Mouse (Mus musculus): Measurements from ENCODE around the gene Jarid2. TPM values are rescaled to one million over a fixed set of nuclear protein-coding genes. Genes with fewer than 3 reads are reported as not detected.

Gene Jarid2
- polyA plus RNA-seq, 1 experiment from 2014 or later, result 28.0 TPM

DNA sequence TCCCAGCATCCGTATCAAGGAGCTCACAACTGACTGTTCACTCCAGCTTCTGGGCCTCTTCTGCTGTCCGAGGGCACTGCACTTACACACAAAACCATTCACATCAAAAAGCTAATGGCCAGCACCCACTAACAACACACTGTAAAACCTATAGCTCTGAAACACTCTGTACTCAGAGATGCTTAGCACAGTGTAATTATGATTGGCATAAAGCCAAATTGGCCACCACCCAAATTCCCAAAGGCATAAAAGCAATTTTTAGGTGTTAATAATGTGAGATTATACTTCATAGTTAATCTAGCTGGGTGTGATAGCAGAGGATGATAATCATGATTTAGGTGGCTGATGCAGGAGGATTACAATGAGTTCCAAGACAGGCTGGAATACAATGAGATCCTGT lies 214.3 kb downstream of the Jarid2 start:
- Histone ChIP-seq H3K9me3 (ENCODE audit: control insufficient read depth, low read length) (no peaks in the 10 kb centered on the region), H3K4me3 (ENCODE audit: low read depth, low read length) (no peak overlapping the region), H3K36me3 (ENCODE audit: control insufficient read depth, insufficient read depth, low read length) (no peaks in the 10 kb centered on the region), H3K27ac (ENCODE audit: low read depth, low read length) (no peak overlapping the region), H3K4me1 (ENCODE audit: control insufficient read depth, insufficient read depth, low read length) (peaks cover 31% of the 10 kb centered on the region; the same call in 1 of the 2 replicates), H3K27me3 (ENCODE audit: control insufficient read depth, insufficient read depth, low read length) (no peaks in the 10 kb centered on the region), H3K9ac (replicated peaks; ENCODE audit: low read depth, low read length) (no peak overlapping the region), H3K4me2 (ENCODE audit: low read depth, low read length) (no peak overlapping the region)
- ATAC-seq (ENCODE audit: low read depth), result no peak
- WGBS, result 62% methylated on average over 2 of the region's 2 CpGs

GRCm38 (mm10) chr13:44946880-44947635 lies 217.8 kb downstream of the Jarid2 start:
- Histone ChIP-seq H3K27ac (ENCODE audit: low read depth, low read length) (peak overlapping the region; percentile 91), H3K9me3 (ENCODE audit: control insufficient read depth, low read length) (no peaks in the 10 kb centered on the region), H3K4me2 (ENCODE audit: low read depth, low read length) (peak overlapping the region; percentile 43), H3K9ac (replicated peaks; ENCODE audit: low read depth, low read length) (peak overlapping the region; percentile 71), H3K36me3 (ENCODE audit: control insufficient read depth, insufficient read depth, low read length) (no peaks in the 10 kb centered on the region), H3K27me3 (ENCODE audit: control insufficient read depth, insufficient read depth, low read length) (no peaks in the 10 kb centered on the region), H3K4me3 (ENCODE audit: low read depth, low read length) (peak overlapping the region; percentile 44), H3K4me1 (ENCODE audit: control insufficient read depth, insufficient read depth, low read length) (peaks cover 27% of the 10 kb centered on the region; the same call in 1 of the 2 replicates)
- ATAC-seq (ENCODE audit: low read depth), result peak; percentile 77; the same call in 1 of the 2 replicates
- WGBS, result 12% methylated on average over 8 of the region's 8 CpGs

DNA sequence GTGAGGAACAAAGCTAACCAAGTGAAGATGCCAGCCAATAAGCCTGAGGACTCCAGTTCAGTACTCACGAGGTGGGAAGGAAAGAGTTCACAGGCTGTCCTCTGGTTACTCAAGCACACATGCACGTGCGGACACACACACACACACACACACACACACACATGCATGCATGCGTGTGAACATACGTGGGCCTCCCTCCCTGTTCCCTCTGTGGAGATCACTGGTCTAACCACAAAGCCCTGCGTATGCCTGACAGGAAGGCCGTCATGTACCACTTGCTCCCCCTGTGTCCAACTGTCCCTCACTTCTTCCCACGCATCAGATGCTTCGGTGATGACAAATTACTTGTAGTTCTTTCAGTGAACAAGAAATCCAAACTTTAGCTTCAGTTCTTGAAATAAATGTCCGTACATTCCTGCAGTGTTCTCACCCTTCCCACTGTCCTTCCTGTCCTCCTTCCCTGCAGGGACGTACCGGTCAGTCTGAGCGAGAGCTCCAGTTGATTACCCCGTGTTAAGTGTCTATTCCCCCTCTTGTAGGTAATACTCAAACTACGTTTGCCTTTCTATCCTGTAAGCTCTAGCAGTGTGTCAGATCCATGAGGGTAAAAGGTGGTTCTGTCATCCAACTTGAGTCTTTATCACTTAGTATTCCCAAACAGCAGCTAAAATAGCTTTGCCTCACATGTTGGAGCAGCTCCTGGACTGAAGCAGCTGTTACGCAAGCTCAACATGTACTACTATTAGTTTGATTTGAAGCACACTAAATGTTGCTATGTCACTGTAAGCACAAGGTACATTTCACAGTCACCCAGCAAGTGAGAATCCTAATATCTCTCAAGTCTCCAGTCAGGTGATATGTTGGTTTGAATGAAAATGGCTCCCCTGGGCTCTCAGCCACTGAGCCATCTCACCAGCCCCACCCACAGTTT lies 219.3 kb downstream of the Jarid2 start:
- no peak overlapping the region for H3K9ac ChIP-seq (replicated peaks; ENCODE audit: low read depth, low read length)
- no peak for ATAC-seq (ENCODE audit: low read depth)
- H3K27ac ChIP-seq (ENCODE audit: low read depth, low read length), result no peak overlapping the region
- H3K27me3 ChIP-seq (ENCODE audit: control insufficient read depth, insufficient read depth, low read length), result no peaks in the 10 kb centered on the region
- H3K4me3 ChIP-seq (ENCODE audit: low read depth, low read length), result no peak overlapping the region
- H3K4me2 ChIP-seq (ENCODE audit: low read depth, low read length), result no peak overlapping the region
- no peaks in the 10 kb centered on the region for H3K9me3 ChIP-seq (ENCODE audit: control insufficient read depth, low read length)
- H3K4me1 ChIP-seq (ENCODE audit: control insufficient read depth, insufficient read depth, low read length), result peaks cover 25% of the 10 kb centered on the region; the same call in 1 of the 2 replicates
- no peaks in the 10 kb centered on the region for H3K36me3 ChIP-seq (ENCODE audit: control insufficient read depth, insufficient read depth, low read length)
- WGBS, result 84% methylated on average over 16 of the region's 16 CpGs

DNA sequence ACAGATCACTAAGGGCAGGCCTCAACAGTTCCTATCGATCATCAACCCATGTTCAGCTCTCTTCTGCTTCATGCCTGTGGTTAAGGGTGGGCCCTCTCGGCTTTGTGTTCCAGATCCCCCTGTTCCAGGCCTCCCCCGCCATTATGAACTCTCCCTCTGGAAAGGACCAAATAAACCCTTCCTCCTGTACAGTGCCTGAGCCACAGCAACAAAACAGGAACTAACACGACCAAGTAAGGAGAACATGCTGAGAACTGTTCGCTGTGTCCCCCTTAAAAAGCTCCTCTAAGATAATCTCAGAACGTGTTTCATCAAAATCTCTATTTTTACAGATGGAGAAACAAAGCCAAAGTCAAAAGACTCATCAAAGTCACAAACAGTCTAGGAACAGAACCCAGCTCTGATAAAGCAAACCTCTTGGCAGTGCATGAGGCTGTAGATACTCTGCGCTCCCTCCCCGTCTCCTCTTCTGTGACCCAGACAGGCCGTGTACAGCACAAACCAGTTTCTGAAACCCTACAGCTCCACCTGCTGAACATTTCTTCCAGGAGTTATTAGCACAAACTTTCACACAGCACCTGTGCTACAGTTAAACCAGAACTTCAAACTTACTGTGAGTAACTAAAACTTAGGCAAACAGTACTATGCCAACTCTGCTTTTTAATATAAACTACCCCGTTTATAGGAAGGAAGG lies 223.3 kb downstream of the Jarid2 start:
- no peak for ATAC-seq (ENCODE audit: low read depth)
- Histone ChIP-seq H3K36me3 (ENCODE audit: control insufficient read depth, insufficient read depth, low read length) (no peaks in the 10 kb centered on the region), H3K27me3 (ENCODE audit: control insufficient read depth, insufficient read depth, low read length) (no peaks in the 10 kb centered on the region), H3K4me3 (ENCODE audit: low read depth, low read length) (no peak overlapping the region), H3K4me1 (ENCODE audit: control insufficient read depth, insufficient read depth, low read length) (peaks cover 7% of the 10 kb centered on the region; the same call in 1 of the 2 replicates), H3K9ac (replicated peaks; ENCODE audit: low read depth, low read length) (no peak overlapping the region), H3K4me2 (ENCODE audit: low read depth, low read length) (no peak overlapping the region), H3K9me3 (ENCODE audit: control insufficient read depth, low read length) (no peaks in the 10 kb centered on the region), H3K27ac (ENCODE audit: low read depth, low read length) (no peak overlapping the region)
- WGBS, result 83% methylated on average over 10 of the region's 10 CpGs

DNA sequence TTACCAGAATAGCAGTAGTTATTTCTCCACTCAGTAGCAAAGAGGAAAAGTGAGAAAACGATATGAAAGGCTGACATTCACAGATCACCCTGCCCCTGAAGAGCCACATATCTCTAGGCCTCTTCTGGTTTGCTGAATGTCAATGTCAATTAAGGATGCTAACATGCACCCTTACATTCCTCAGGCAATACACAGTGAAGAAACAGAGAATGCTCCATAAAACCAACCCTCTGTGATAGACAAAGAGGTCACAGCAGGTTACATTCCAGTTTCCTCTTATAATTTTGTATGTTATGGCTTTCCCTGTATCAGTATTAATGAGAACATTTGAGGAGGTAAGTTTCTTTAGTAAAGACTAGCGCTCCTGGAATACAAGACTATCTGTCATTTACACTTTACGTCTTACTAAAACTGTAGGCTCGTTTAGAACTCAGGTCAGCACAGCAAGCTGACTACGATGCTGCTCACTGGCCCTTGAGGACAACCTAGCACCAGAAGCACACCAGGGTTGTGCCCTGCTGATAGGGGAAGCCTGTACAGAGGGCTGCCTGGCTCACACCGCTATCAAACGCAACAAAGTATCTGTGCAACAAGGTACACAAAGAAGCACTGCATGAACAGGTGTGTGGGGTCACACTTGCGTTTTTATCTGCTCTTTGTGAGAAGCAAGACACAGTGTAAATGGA lies 224.4 kb downstream of the Jarid2 start:
- Histone ChIP-seq H3K9me3 (ENCODE audit: control insufficient read depth, low read length) (no peaks in the 10 kb centered on the region), H3K36me3 (ENCODE audit: control insufficient read depth, insufficient read depth, low read length) (no peaks in the 10 kb centered on the region), H3K27ac (ENCODE audit: low read depth, low read length) (no peak overlapping the region), H3K4me3 (ENCODE audit: low read depth, low read length) (no peak overlapping the region), H3K4me2 (ENCODE audit: low read depth, low read length) (no peak overlapping the region), H3K27me3 (ENCODE audit: control insufficient read depth, insufficient read depth, low read length) (no peaks in the 10 kb centered on the region), H3K9ac (replicated peaks; ENCODE audit: low read depth, low read length) (no peak overlapping the region), H3K4me1 (ENCODE audit: control insufficient read depth, insufficient read depth, low read length) (0 out of 2 replicates have a peak, but pooled peaks cover 3% of the 10 kb centered on the region)
- no peak for ATAC-seq (ENCODE audit: low read depth)
- WGBS, result 81% methylated on average over 8 of the region's 8 CpGs

GRCm38 (mm10) chr13:44954232-44954568 lies 224.9 kb downstream of the Jarid2 start:
- Histone ChIP-seq H3K36me3 (ENCODE audit: control insufficient read depth, insufficient read depth, low read length) (no peaks in the 10 kb centered on the region), H3K9me3 (ENCODE audit: control insufficient read depth, low read length) (no peaks in the 10 kb centered on the region), H3K27me3 (ENCODE audit: control insufficient read depth, insufficient read depth, low read length) (no peaks in the 10 kb centered on the region), H3K4me3 (ENCODE audit: low read depth, low read length) (no peak overlapping the region), H3K9ac (replicated peaks; ENCODE audit: low read depth, low read length) (no peak overlapping the region), H3K4me2 (ENCODE audit: low read depth, low read length) (no peak overlapping the region), H3K27ac (ENCODE audit: low read depth, low read length) (no peak overlapping the region), H3K4me1 (ENCODE audit: control insufficient read depth, insufficient read depth, low read length) (0 out of 2 replicates have a peak, but pooled peaks cover 3% of the 10 kb centered on the region)
- WGBS, result 94% methylated on average over 1 of the region's 1 CpGs
- ATAC-seq (ENCODE audit: low read depth), result no peak

DNA sequence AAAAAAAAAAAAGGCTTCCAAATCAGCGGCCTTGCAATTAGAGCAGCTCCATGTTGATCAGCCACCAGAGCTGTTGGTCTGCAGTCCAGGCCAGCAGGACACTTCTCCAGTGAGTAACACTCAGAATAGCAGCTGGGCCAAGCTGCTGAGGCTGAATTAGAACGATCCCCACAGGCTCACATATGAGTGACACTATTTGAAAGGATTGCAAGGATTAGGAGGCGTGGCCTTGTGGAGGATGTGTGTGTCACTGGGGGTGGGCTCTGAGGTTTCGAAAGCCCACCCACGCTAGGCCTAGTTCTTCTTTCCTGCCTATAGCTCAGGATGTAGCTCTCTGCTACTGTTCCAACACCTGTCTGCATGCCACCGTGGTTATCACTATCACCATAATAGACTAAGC lies 226.5 kb downstream of the Jarid2 start:
- no peaks in the 10 kb centered on the region for H3K9me3 ChIP-seq (ENCODE audit: control insufficient read depth, low read length)
- H3K36me3 ChIP-seq (ENCODE audit: control insufficient read depth, insufficient read depth, low read length), result no peaks in the 10 kb centered on the region
- no peak for ATAC-seq (ENCODE audit: low read depth)
- no peaks in the 10 kb centered on the region for H3K4me1 ChIP-seq (ENCODE audit: control insufficient read depth, insufficient read depth, low read length)
- H3K27ac ChIP-seq (ENCODE audit: low read depth, low read length), result no peak overlapping the region
- H3K27me3 ChIP-seq (ENCODE audit: control insufficient read depth, insufficient read depth, low read length), result no peaks in the 10 kb centered on the region
- H3K4me3 ChIP-seq (ENCODE audit: low read depth, low read length), result no peak overlapping the region
- H3K9ac ChIP-seq (replicated peaks; ENCODE audit: low read depth, low read length), result no peak overlapping the region
- 98% methylated on average over 6 of the region's 6 CpGs for WGBS
- H3K4me2 ChIP-seq (ENCODE audit: low read depth, low read length), result no peak overlapping the region

- H3K4me1 ChIP-seq (ENCODE audit: control insufficient read depth, insufficient read depth, low read length), result 0 out of 2 replicates have a peak, but pooled peaks cover 3% of the 10 kb centered on the region
- H3K4me2 ChIP-seq (ENCODE audit: low read depth, low read length), result no peak overlapping the region
- H3K4me3 ChIP-seq (ENCODE audit: low read depth, low read length), result no peak overlapping the region
- H3K27me3 ChIP-seq (ENCODE audit: control insufficient read depth, insufficient read depth, low read length), result no peaks in the 10 kb centered on the region
- 90% methylated on average over 8 of the region's 8 CpGs for WGBS
- no peaks in the 10 kb centered on the region for H3K9me3 ChIP-seq (ENCODE audit: control insufficient read depth, low read length)
- H3K9ac ChIP-seq (replicated peaks; ENCODE audit: low read depth, low read length), result no peak overlapping the region
- no peaks in the 10 kb centered on the region for H3K36me3 ChIP-seq (ENCODE audit: control insufficient read depth, insufficient read depth, low read length)
- H3K27ac ChIP-seq (ENCODE audit: low read depth, low read length), result no peak overlapping the region
- no peak for ATAC-seq (ENCODE audit: low read depth)
Measured at GRCm38 (mm10) chr13:44957049-44957448, 227.8 kb downstream of the Jarid2 start.
